ENCODE assay signal across 9 mouse cellular contexts in the genomic region with DNA sequence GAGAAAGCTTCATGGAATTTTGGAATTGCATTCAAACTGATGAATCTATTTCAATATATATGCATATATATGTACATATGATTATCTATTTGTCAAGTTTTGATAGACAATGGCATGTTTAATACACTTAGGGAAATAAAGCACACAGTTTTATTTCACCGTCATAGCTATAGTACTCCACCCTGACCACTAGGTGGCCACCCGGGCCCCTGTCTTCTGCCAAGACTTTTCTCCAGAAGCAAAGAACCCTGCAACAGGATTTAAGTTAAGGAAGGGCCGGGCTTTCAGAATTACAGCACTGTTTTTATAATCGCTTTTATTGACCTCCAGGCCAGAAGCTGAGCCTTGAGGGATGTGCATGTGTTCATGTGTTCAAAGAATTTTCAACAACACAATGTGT.
DNase-seq lines count a peak whose midpoint lies in the region; ATAC-seq and TF ChIP-seq lines count a peak whose summit lies in the region.
"Had no signal": no experiment of that assay in that cellular context is flagged by ENCODE, and none has a peak within 500 bp of the region (broad histone marks: within the 10 kb centered on the region; RNA-seq: fewer than 3 reads in every experiment).

No protein-coding gene starts in this region.

- H3K4me3 ChIP-seq in hindbrain, embryonic 10.5 days: no peak overlapping the region
- H3K4me3 ChIP-seq in hindbrain, embryonic 12.5 days: no peak overlapping the region
- H3K4me3 ChIP-seq in limb, embryonic 14.5 days (replicated peaks; ENCODE audit: low read length): no peak overlapping the region
- no peak overlapping the region for H3K4me3 ChIP-seq in stomach, postnatal 0 days (ENCODE audit: low read depth, low read length)
- H3K4me3 ChIP-seq: embryonic facial prominence, embryonic 12.5 days had no signal

- peak; percentile 78 for TF ChIP-seq CTCF in stomach, postnatal 0 days (IDR thresholded peaks at IDR 0.05; ENCODE audit: low read depth)

- no peak overlapping the region for H3K27ac ChIP-seq in hindbrain, embryonic 10.5 days
- no peak overlapping the region for H3K27ac ChIP-seq in hindbrain, embryonic 12.5 days
- H3K27ac ChIP-seq in limb, embryonic 14.5 days (replicated peaks; ENCODE audit: low read depth, low read length): no peak overlapping the region
- no peak overlapping the region for H3K27ac ChIP-seq in stomach, postnatal 0 days (replicated peaks)
- H3K27ac ChIP-seq: embryonic facial prominence, embryonic 12.5 days had no signal

- H3K36me3 ChIP-seq in hindbrain, embryonic 10.5 days: no peaks in the 10 kb centered on the region
- H3K36me3 ChIP-seq in hindbrain, embryonic 12.5 days: no peaks in the 10 kb centered on the region
- no peaks in the 10 kb centered on the region for H3K36me3 ChIP-seq in limb, embryonic 14.5 days (ENCODE audit: control insufficient read depth, insufficient read depth, low read length)
- no peaks in the 10 kb centered on the region for H3K36me3 ChIP-seq in stomach, postnatal 0 days (ENCODE audit: control insufficient read depth, insufficient read depth, low read length)
- H3K36me3 ChIP-seq: embryonic facial prominence, embryonic 12.5 days had no signal

- no peak for ATAC-seq in hindbrain, embryonic 12.5 days (ENCODE audit: low FRiP score)
- no peak; the same call in 1 of the 2 replicates for ATAC-seq in limb, embryonic 14.5 days (ENCODE audit: low FRiP score, low read depth)
- ATAC-seq in stomach, postnatal 0 days (ENCODE audit: low FRiP score, low TSS enrichment): no peak

- peak; percentile 30 for DNase-seq in hindbrain, embryonic 10.5 days (ENCODE audit: low spot score)
- DNase-seq in CD4-positive helper T cell, adult 2 months (ENCODE audit: low read depth, low spot score): peak; percentile 5
- peak; percentile 66 for DNase-seq in adrenal gland, postnatal 10 days
- DNase-seq in forelimb bud, embryonic 11.5 days (ENCODE audit: low read depth, low spot score): peak; percentile 24
- peak; percentile 31 for DNase-seq in limb, embryonic 14.5 days (ENCODE audit: low spot score)
- peak; percentile 44 for DNase-seq in stomach, postnatal 0 days (ENCODE audit: low spot score)
- no peak for DNase-seq in yolk sac, embryonic 10.5 days (ENCODE audit: low spot score)

- H3K9me3 ChIP-seq in hindbrain, embryonic 10.5 days: no peaks in the 10 kb centered on the region
- H3K9me3 ChIP-seq in hindbrain, embryonic 12.5 days (replicated peaks): no peaks in the 10 kb centered on the region
- no peaks in the 10 kb centered on the region for H3K9me3 ChIP-seq in limb, embryonic 14.5 days (ENCODE audit: control insufficient read depth, low read length)
- no peaks in the 10 kb centered on the region for H3K9me3 ChIP-seq in stomach, postnatal 0 days (ENCODE audit: control insufficient read depth, low read length)
- H3K9me3 ChIP-seq: embryonic facial prominence, embryonic 12.5 days had no signal

- no peak overlapping the region for H3K9ac ChIP-seq in hindbrain, embryonic 12.5 days
- H3K9ac ChIP-seq in limb, embryonic 14.5 days (ENCODE audit: low read depth, low read length, severe bottlenecking): no peak overlapping the region
- no peak overlapping the region for H3K9ac ChIP-seq in stomach, postnatal 0 days (ENCODE audit: low read length)
- H3K9ac ChIP-seq: embryonic facial prominence, embryonic 12.5 days had no signal

- no peak overlapping the region for H3K4me2 ChIP-seq in hindbrain, embryonic 12.5 days (replicated peaks)
- H3K4me2 ChIP-seq in limb, embryonic 14.5 days (replicated peaks; ENCODE audit: low read depth, low read length, severe bottlenecking): no peak overlapping the region
- no peak overlapping the region for H3K4me2 ChIP-seq in stomach, postnatal 0 days (replicated peaks; ENCODE audit: low read depth)
- H3K4me2 ChIP-seq: embryonic facial prominence, embryonic 12.5 days had no signal

- TF ChIP-seq POLR2A in limb, embryonic 14.5 days (IDR thresholded peaks at IDR 0.05; ENCODE audit: borderline replicate concordance, extremely low read depth, insufficient read depth, insufficient read length): no peak

- H3K4me1 ChIP-seq in hindbrain, embryonic 10.5 days (replicated peaks): no peaks in the 10 kb centered on the region; the same call in 1 of the 2 replicates
- H3K4me1 ChIP-seq in hindbrain, embryonic 12.5 days: no peaks in the 10 kb centered on the region
- H3K4me1 ChIP-seq in limb, embryonic 14.5 days (ENCODE audit: control insufficient read depth, insufficient read depth, low read length): 0 out of 2 replicates have a peak, but pooled peaks cover 2% of the 10 kb centered on the region
- H3K4me1 ChIP-seq in stomach, postnatal 0 days (replicated peaks; ENCODE audit: control insufficient read depth, insufficient read depth): no peaks in the 10 kb centered on the region

- no peak for TF ChIP-seq EP300 in stomach, postnatal 0 days (optimal IDR thresholded peaks at IDR 0.05)

- WGBS in hindbrain, embryonic 10.5 days: 26% methylated on average over 4 of the region's 4 CpGs
- WGBS in hindbrain, embryonic 12.5 days: 20% methylated on average over 4 of the region's 4 CpGs
- 21% methylated on average over 4 of the region's 4 CpGs for WGBS in limb, embryonic 14.5 days
- 37% methylated on average over 4 of the region's 4 CpGs for WGBS in stomach, postnatal 0 days

- no peaks in the 10 kb centered on the region for H3K27me3 ChIP-seq in hindbrain, embryonic 10.5 days (ENCODE audit: insufficient read depth, poor library complexity, severe bottlenecking)
- no peaks in the 10 kb centered on the region for H3K27me3 ChIP-seq in hindbrain, embryonic 12.5 days
- H3K27me3 ChIP-seq in limb, embryonic 14.5 days (ENCODE audit: control insufficient read depth, insufficient read depth, low read length): no peaks in the 10 kb centered on the region
- H3K27me3 ChIP-seq in stomach, postnatal 0 days (ENCODE audit: control insufficient read depth, insufficient read depth, low read length): no peaks in the 10 kb centered on the region
- H3K27me3 ChIP-seq: embryonic facial prominence, embryonic 12.5 days had no signal
